Mouse (Mus musculus) E14TG2a.4 (cell line): ENCODE results near the gene Pou6f1.
"Not testable (repeated sequence)": the region's sequence is repeated elsewhere in the genome, so short reads cannot be mapped to it uniquely, and the experiment has no call there.

Experiments
- CTCF ChIP-seq: conservative IDR thresholded peaks from 2 replicates; pipeline ENCODE4 v1.5.1; 2014; ENCODE audit warnings: low read length
- NANOG ChIP-seq: IDR thresholded peaks from 2 replicates; pipeline ENCODE4 v1.6.1; 2014; ENCODE audit warnings: borderline replicate concordance, low read length, mixed read lengths
- POU5F1 ChIP-seq: IDR thresholded peaks from 2 replicates; pipeline ENCODE4 v1.6.1; 2014; ENCODE audit warnings: low read length, borderline replicate concordance

GRCm38 (mm10) chr15:100542876-100543650 lies 56.7 kb downstream of the Pou6f1 start:
- TF ChIP-seq CTCF, NANOG, POU5F1: not testable (repeated sequence)
